In the genomic region with DNA sequence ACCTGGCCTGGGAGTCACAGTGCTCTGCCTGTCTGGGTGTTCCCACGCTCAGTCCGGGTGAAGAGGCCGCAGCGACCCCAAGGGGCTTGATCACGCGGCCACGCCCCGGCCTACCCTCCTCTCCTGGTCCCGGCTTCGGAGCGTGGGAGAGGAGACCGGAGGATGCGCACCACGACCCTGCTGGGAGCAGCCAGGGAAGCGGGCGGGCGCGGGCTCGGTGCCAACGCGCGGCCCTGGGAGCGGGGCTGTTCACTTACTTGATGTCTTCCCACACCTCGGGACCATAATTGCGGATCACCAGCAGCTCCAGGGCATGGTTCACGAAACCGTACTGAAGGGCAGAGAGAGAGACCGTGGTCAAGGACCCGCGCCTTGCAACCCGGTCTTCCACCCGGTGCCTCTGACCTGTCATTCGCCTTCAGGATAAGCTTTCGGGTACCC, we compare ENCODE assay signal across 8 mouse cellular contexts. TPM values are rescaled to one million over a fixed set of nuclear protein-coding genes. Genes with fewer than 3 reads are reported as not detected.
DNase-seq lines count a peak whose midpoint lies in the region; ATAC-seq and TF ChIP-seq lines count a peak whose summit lies in the region.

No protein-coding gene starts in this region.

- no peaks in the 10 kb centered on the region for H3K27me3 ChIP-seq in forebrain, embryonic 14.5 days (replicated peaks; ENCODE audit: control insufficient read depth, insufficient read depth, low read length)
- no peaks in the 10 kb centered on the region for H3K27me3 ChIP-seq in heart, embryonic 16.5 days (ENCODE audit: control insufficient read depth, insufficient read depth, low read length)
- peaks cover 10% of the 10 kb centered on the region; the same call in 1 of the 2 replicates for H3K27me3 ChIP-seq in liver, adult 2 months (ENCODE audit: control insufficient read depth, insufficient read depth, low read length)

- H3K36me3 ChIP-seq in forebrain, embryonic 14.5 days (ENCODE audit: control insufficient read depth, insufficient read depth, low read length), result no peaks in the 10 kb centered on the region
- H3K36me3 ChIP-seq in heart, embryonic 16.5 days (ENCODE audit: control insufficient read depth, insufficient read depth), result no peaks in the 10 kb centered on the region
- H3K36me3 ChIP-seq in liver, adult 2 months (ENCODE audit: control insufficient read depth, insufficient read depth, low read length), result no peaks in the 10 kb centered on the region

- whole genome bisulfite sequencing in forebrain, embryonic 14.5 days, result under 1% methylated on average over 34 of the region's 34 CpGs
- WGBS in heart, embryonic 16.5 days, result under 1% methylated on average over 34 of the region's 34 CpGs
- WGBS in liver, adult 2 months, result 4% methylated on average over 34 of the region's 34 CpGs

- H3K9me3 ChIP-seq in forebrain, embryonic 14.5 days (replicated peaks; ENCODE audit: control insufficient read depth, low read length), result no peaks in the 10 kb centered on the region
- no peaks in the 10 kb centered on the region for H3K9me3 ChIP-seq in heart, embryonic 16.5 days (replicated peaks; ENCODE audit: control insufficient read depth, low read length)

- 0 out of 2 replicates have a peak, but pooled peaks cover 3% of the 10 kb centered on the region for H3K4me1 ChIP-seq in forebrain, embryonic 14.5 days (ENCODE audit: control insufficient read depth, insufficient read depth, low read length)
- H3K4me1 ChIP-seq in heart, embryonic 16.5 days (ENCODE audit: control insufficient read depth, insufficient read depth, low read length), result peaks cover 15% of the 10 kb centered on the region
- no peaks in the 10 kb centered on the region; the same call in 1 of the 2 replicates for H3K4me1 ChIP-seq in liver, adult 2 months (ENCODE audit: control insufficient read depth, insufficient read depth, low read length)

- peak overlapping the region; percentile 92 for H3K4me2 ChIP-seq in forebrain, embryonic 14.5 days (ENCODE audit: low read length)
- H3K4me2 ChIP-seq in heart, embryonic 16.5 days (ENCODE audit: low read depth, low read length), result peak overlapping the region; percentile 93

- ATAC-seq in cerebellum, adult (ENCODE audit: insufficient number of reproducible peaks, low FRiP score, low TSS enrichment), result peak; percentile 42
- peak; percentile 71 for ATAC-seq in forebrain, embryonic 14.5 days
- peak; percentile 73 for ATAC-seq in heart, embryonic 16.5 days (replicated peaks; ENCODE audit: extremely low read depth, insufficient read depth, low FRiP score)

- H3K79me2 ChIP-seq in liver, adult 2 months (ENCODE audit: control insufficient read depth, insufficient read depth, low read length), result no peaks in the 10 kb centered on the region

- peak overlapping the region; percentile 53 for H3K4me3 ChIP-seq in forebrain, embryonic 14.5 days (ENCODE audit: low read depth, low read length)
- peak overlapping the region; percentile 62 for H3K4me3 ChIP-seq in heart, embryonic 16.5 days (ENCODE audit: low read length)
- H3K4me3 ChIP-seq in liver, adult 2 months (ENCODE audit: insufficient read depth, low read depth, low read length), result peak overlapping the region; percentile 79

- TF ChIP-seq POLR2A in liver, adult 2 months (IDR thresholded peaks at IDR 0.05; ENCODE audit: extremely low read depth, insufficient read depth, low read length), result no peak

- no peak overlapping the region for H3K27ac ChIP-seq in forebrain, embryonic 14.5 days (ENCODE audit: low read depth, low read length)
- peak overlapping the region; percentile 81 for H3K27ac ChIP-seq in heart, embryonic 16.5 days (ENCODE audit: low read length)
- H3K27ac ChIP-seq in liver, adult 2 months (replicated peaks; ENCODE audit: insufficient read depth, low read depth, low read length), result peak overlapping the region; percentile 43

- DNase-seq in CD8-positive naive resting alpha-beta T cell, adult 2 months (ENCODE audit: low read depth in 2 of 2, low spot score in 2 of 2), result peak; percentile 1 to 6
- peak; percentile 64 for DNase-seq in forebrain, embryonic 14.5 days (ENCODE audit: low spot score)
- peak; percentile 78 for DNase-seq in kidney, postnatal 10 days
- no peak for DNase-seq in liver, adult 2 months (ENCODE audit: extremely low read depth, low read depth, low spot score)
- DNase-seq in neural tube, embryonic 10.5 days (ENCODE audit: extremely low spot score, low spot score), result peak; percentile 64
- DNase-seq in testis, postnatal 14 days (ENCODE audit: low spot score), result peak; percentile 40

- peak overlapping the region; percentile 73 for H3K9ac ChIP-seq in forebrain, embryonic 14.5 days (ENCODE audit: low read length)
- peak overlapping the region; percentile 79 for H3K9ac ChIP-seq in heart, embryonic 16.5 days (ENCODE audit: low read length)
- peak overlapping the region; percentile 36 for H3K9ac ChIP-seq in liver, adult 2 months (ENCODE audit: low read depth, low read length)

- no peak for TF ChIP-seq CTCF in liver, adult 2 months (IDR thresholded peaks at IDR 0.05; ENCODE audit: low read depth, low read length)

RNA-seq across cellular contexts. Expression of gene Gucy1b1, which starts 0.7 kb away (rescaled TPM):
- 38.8 and 57.7 TPM in 2 replicates for polyA plus RNA-seq in forebrain, embryonic 14.5 days (2014; fragmentation: Nextera tagmentation; extraction: Ambion mirVana)
- polyA plus RNA-seq in heart, embryonic 16.5 days (2015; fragmentation: Nextera tagmentation; extraction: Ambion mirVana), result 47.4 and 48.7 TPM in 2 replicates
- total RNA-seq in liver, adult 2 months (2014; rRNA removed), result 6.7 and 7.3 TPM in 2 replicates
- polyA plus RNA-seq in liver, adult 2 months (2012; rRNA removed), result 1.9 and 3.0 TPM in 2 replicates

Comparison
In these comparisons a context has a peak if more than half of its experiments do, and no peak if none do; other contexts are left out.
1. RNA of gene Gucy1b1, which starts 0.7 kb away (polyA plus RNA-seq): 47.4 to 48.7 TPM in heart, embryonic 16.5 days and 38.8 to 57.7 TPM in forebrain, embryonic 14.5 days; 1.9 to 3.0 TPM in liver, adult 2 months; every median in the first group is over 10 times any median in the second.
2. Peak in every context shown above with its lines, with median percentiles within 50 percentile points of each other: ATAC-seq, H3K4me3 ChIP-seq and H3K9ac ChIP-seq.